Mouse (Mus musculus) erythroblast, embryonic 14.5 days (primary cell): ENCODE results near the gene 1700018B08Rik. TPM values are rescaled to one million over a fixed set of nuclear protein-coding genes. Genes with fewer than 3 reads are reported as not detected.

Source experiments
- H3K27me3 ChIP-seq: 2 replicates; pipeline ENCODE4 v1.6.1; 2012; ENCODE audit warnings: inconsistent platforms; ENCODE audit not compliant: control insufficient read depth
- H3K36me3 ChIP-seq: 2 replicates; pipeline ENCODE4 v1.6.1; 2012; ENCODE audit warnings: mild to moderate bottlenecking, inconsistent platforms; ENCODE audit not compliant: control insufficient read depth
- H3K4me1 ChIP-seq: 2 replicates; pipeline ENCODE4 v1.6.1; 2012; ENCODE audit warnings: inconsistent platforms; ENCODE audit not compliant: control insufficient read depth
- H3K4me3 ChIP-seq: replicated peaks from 2 replicates; pipeline ENCODE3; 2012; ENCODE audit warnings: moderate library complexity, mild to moderate bottlenecking, inconsistent platforms
- H3K9me3 ChIP-seq: 2 replicates; pipeline ENCODE4 v1.6.1; 2012; ENCODE audit warnings: low read length, inconsistent platforms, mixed read lengths; ENCODE audit not compliant: control insufficient read depth
- GATA1 ChIP-seq: IDR thresholded peaks from 2 replicates; pipeline ENCODE4 v1.6.1; 2012; ENCODE audit warnings: low read length, inconsistent platforms, mixed read lengths
- TAL1 ChIP-seq: IDR thresholded peaks from 3 replicates; pipeline ENCODE4 v1.6.1; 2012; ENCODE audit warnings: low read length, inconsistent platforms, mixed read lengths
- polyA plus RNA-seq: library from polyadenylated mRNA; stranded (reverse); fragments of >175 nt; gene quantifications from 2 replicates; pipeline ENCODE4 v1.2.3, GENCODE M21; 2012

The 1700018B08Rik gene
- polyA plus RNA-seq, 1 experiment, result not detected

GRCm38 (mm10) chr8:121583653-121584052 is 39.5 kb upstream of the 1700018B08Rik start:
- peaks cover 10% of the 10 kb centered on the region for H3K27me3 ChIP-seq
- peaks cover 63% of the 10 kb centered on the region for H3K4me1 ChIP-seq
- TF ChIP-seq GATA1 (no peak), TAL1 (no peak)
- H3K4me3 ChIP-seq, result no peak overlapping the region
- no peaks in the 10 kb centered on the region; the same call in 1 of the 2 replicates for H3K9me3 ChIP-seq
- no peaks in the 10 kb centered on the region for H3K36me3 ChIP-seq

DNA sequence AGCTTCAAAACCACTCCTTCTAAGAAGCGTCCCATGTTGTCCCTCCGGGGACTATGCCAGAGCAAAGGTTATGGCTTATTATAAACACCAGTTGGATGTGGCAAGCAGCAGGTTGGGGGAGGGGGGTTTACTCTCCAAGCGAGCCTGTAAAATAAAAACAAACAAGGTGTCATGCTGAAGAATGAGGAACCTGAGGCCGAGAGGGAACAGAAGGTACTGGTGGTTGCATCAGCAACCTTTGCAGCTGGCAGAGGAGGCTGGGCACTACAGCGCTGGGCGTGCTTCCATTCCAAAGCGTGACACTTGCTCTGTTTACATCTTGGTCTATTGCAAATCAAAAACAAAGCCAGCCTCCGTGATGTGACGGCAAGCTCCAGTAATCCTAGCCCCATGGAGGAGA is 36.3 kb upstream of the 1700018B08Rik start:
- Histone ChIP-seq H3K36me3 (no peaks in the 10 kb centered on the region), H3K4me3 (no peak overlapping the region), H3K4me1 (peaks cover 56% of the 10 kb centered on the region), H3K27me3 (peaks cover 10% of the 10 kb centered on the region), H3K9me3 (no peaks in the 10 kb centered on the region; the same call in 1 of the 2 replicates)
- no peak for TF ChIP-seq TAL1
- no peak for TF ChIP-seq GATA1

DNA sequence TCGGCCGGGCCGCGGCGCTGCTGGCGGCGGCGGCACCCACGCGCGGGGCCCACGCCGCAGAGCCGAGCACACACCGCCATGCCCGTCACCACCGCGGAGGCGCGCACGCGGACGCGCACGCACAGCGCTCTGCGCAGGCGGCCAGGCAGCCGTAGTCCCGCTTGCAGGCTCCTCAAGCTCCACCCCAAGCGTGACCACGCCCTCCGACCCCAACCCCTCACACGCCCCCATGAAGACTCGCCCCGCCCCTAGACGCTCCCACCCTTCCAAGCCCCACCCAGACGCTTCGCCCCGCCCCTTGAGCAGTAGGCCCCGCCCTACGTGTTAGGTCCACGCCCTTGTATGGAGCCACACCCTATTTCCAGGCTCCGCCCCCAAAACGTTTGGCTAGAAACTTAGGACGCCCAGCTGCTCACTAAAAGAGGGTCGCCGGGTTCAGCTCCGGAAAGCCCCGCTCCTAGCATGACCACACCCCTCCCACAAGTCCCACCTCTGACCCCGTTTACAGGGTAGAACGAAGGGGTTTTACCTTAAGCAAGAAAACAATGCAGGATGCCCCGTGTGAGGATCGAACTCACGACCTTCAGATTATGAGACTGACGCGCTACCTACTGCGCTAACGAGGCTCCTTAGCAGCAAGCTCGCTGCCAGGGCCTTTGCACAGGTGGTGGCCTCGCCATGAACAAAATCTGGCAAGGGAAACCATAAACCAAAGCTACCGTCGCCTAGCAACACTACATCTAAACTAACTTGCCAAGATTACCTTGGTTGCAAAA is 34.7 kb upstream of the 1700018B08Rik start, which contains the start of gene Fbxo31:
Fbxo31 (minus strand) TSS at position 131 of the 776 bp plus-strand sequence.
- TF ChIP-seq GATA1 (no peak), TAL1 (no peak)
- Histone ChIP-seq H3K9me3 (no peaks in the 10 kb centered on the region; the same call in 1 of the 2 replicates), H3K27me3 (peaks cover 8% of the 10 kb centered on the region), H3K36me3 (peaks cover 3% of the 10 kb centered on the region; the same call in 1 of the 2 replicates), H3K4me1 (peaks cover 57% of the 10 kb centered on the region), H3K4me3 (peak within 1 kb of the TSS; percentile 84)

DNA sequence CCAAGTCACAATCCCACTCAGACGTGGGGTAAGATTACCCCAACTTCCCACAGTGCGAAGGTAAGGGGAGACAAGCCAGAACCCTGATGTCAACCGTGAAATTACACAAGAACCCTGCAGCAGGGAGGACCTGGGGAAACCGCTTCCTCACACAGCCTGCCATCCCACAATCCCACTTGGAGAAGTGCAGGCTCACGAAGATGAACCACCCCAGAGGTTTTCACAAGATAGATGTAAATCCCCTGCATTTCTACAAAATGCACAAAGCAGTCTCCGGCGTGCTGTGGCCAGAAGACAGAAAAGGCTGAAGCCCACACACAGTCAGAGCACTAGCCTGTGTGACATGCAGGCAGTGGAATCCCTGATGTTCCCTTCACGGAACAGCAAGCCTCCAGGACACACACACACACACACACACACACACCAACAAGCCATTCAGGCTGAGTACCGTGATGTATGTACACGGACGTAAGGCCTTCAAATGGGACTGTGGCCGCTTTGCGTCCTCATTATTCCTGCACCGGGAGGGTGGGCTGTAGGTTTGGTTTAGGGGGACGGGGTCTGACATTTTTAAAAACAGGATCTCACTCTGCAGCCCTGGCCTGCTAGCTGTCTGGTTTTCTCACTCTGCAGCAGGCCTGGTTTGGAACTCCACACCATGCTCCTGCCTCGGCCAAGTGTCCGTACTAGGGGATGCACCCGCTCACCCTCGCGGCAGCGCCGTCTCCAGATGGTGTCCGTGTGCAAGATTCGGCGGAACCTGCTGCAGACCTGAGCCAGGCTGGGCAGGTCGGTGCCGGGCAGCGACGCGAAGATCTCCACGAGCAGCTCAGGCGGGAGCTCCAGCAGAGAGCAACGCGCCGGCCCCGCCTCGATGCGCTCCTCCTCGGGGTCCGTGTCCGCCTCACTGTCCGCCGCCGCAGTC is 33.9 kb upstream of the 1700018B08Rik start:
- no peaks in the 10 kb centered on the region; the same call in 1 of the 2 replicates for H3K9me3 ChIP-seq
- peaks cover 3% of the 10 kb centered on the region; the same call in 1 of the 2 replicates for H3K36me3 ChIP-seq
- H3K4me3 ChIP-seq, result peak overlapping the region; percentile 84
- no peak for TF ChIP-seq GATA1
- no peak for TF ChIP-seq TAL1
- peaks cover 62% of the 10 kb centered on the region for H3K4me1 ChIP-seq
- H3K27me3 ChIP-seq, result peaks cover 2% of the 10 kb centered on the region

DNA sequence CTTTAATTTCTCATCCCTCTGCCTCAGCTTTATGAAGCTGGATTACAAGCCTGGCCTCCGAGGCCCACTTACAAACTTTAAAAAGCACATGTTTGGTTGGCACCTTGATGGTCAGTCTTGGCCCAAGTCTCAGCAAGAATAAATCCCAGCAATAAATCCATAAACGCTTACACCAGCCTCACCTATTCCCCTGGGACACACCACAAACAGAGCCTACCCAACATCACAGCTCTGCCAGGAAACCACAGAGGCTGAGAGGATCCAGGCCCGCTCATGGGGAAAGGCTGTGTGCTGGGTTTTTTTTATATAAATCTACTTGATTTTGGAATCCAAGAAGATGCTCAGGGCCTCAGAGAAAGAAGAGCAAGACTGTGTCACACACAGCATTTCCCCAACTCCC is 31.5 kb upstream of the 1700018B08Rik start:
- Histone ChIP-seq H3K4me3 (no peak overlapping the region), H3K36me3 (peaks cover 9% of the 10 kb centered on the region), H3K27me3 (no peaks in the 10 kb centered on the region; the same call in 1 of the 2 replicates), H3K9me3 (no peaks in the 10 kb centered on the region; the same call in 1 of the 2 replicates), H3K4me1 (peaks cover 79% of the 10 kb centered on the region)
- TF ChIP-seq GATA1, result no peak
- TF ChIP-seq TAL1, result no peak

GRCm38 (mm10) chr8:121573275-121573674 is 29.2 kb upstream of the 1700018B08Rik start:
- H3K4me1 ChIP-seq, result peaks cover 71% of the 10 kb centered on the region
- peaks cover 14% of the 10 kb centered on the region for H3K36me3 ChIP-seq
- H3K9me3 ChIP-seq, result no peaks in the 10 kb centered on the region
- no peak overlapping the region for H3K4me3 ChIP-seq
- TF ChIP-seq GATA1 (no peak), TAL1 (no peak)
- H3K27me3 ChIP-seq, result no peaks in the 10 kb centered on the region

- Histone ChIP-seq H3K36me3 (peaks cover 14% of the 10 kb centered on the region), H3K9me3 (no peaks in the 10 kb centered on the region), H3K27me3 (no peaks in the 10 kb centered on the region), H3K4me3 (no peak overlapping the region), H3K4me1 (peaks cover 62% of the 10 kb centered on the region)
- TF ChIP-seq TAL1, result no peak
- no peak for TF ChIP-seq GATA1
Observed at GRCm38 (mm10) chr8:121572121-121572520, 28.0 kb upstream of the 1700018B08Rik start.

GRCm38 (mm10) chr8:121570801-121571200 is 26.7 kb upstream of the 1700018B08Rik start:
- no peaks in the 10 kb centered on the region for H3K9me3 ChIP-seq
- TF ChIP-seq TAL1, result no peak
- no peak for TF ChIP-seq GATA1
- peaks cover 21% of the 10 kb centered on the region for H3K36me3 ChIP-seq
- peaks cover 53% of the 10 kb centered on the region for H3K4me1 ChIP-seq
- H3K4me3 ChIP-seq, result peak overlapping the region; percentile 2
- no peaks in the 10 kb centered on the region for H3K27me3 ChIP-seq
